Mouse (Mus musculus): ENCODE data around the gene Zfp36. TPM values are rescaled to one million over a fixed set of nuclear protein-coding genes. Genes with fewer than 3 reads are reported as not detected.
A peak's percentile ranks its signal among the peaks of the same experiment; 100 is the strongest.
"Not testable (repeated sequence)": the region's sequence is repeated elsewhere in the genome, so short reads cannot be mapped to it uniquely, and the experiment has no call there.

Zfp36 gene
- 10 to 100 TPM; 12.2 to 40.6 (median 16.5) TPM for total RNA-seq (2022)

DNA sequence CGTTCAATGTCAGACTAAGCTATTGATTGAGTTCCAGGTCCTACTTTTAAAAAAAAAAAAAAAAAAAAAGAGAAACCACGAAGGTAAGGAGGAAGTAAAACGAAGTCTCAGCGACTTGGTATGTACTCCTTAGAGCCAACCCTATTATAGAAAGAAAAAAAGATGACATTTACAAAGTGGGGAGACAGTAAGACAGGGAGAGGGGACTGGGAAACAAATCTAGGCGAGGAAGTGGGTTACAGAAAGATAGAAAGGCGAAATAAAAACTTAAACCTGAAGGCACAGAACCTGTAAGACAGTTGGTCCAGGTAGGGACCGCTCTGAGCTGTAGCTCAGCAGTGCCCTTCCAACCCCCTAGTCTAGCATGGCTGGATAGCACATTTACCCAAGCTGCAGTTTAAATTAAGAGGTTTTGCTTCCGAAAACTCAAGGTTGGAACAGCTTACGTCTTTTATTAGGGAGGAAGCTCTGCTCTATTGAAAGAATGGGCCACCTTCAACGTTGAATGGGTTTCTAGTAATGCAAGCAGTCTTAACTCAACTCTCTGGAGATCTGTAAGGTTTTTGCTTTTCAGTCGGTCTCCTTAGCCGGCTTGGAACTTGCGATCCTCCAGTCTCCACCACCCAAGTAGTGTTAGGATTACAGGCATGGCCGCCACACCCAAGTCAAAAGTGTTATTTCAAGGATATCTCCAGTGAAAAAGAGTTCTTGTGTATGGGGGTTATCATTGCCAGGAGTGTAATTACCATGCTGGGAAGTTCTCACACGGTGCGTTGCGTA, at the start of gene Zfp36:
Gene Zfp36 (minus strand): TSS at position 17 of the 780 bp plus-strand sequence.
- no peak for DNase-seq (ENCODE audit: low spot score)

DNA sequence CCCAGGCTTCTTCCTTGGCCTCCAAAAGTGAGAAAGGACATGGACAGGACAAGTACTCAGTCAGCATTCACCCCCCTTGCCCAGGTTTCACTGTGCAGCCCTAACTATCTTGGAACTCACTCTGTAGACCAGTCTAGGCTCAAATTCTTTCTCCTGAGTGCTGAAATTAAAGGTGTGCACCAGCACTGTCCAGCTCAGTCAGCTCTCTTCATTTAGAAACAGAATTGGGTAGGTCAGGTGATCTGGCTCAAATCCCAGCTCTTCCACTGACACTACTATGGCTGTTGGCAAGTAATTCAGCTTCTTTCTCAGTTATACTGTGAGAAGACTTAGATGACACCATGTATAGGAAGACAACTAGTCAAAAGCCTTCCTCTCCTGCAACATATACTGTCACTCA, 47.7 kb upstream of the Zfp36 start:
- no peak for DNase-seq (ENCODE audit: low spot score)

DNA sequence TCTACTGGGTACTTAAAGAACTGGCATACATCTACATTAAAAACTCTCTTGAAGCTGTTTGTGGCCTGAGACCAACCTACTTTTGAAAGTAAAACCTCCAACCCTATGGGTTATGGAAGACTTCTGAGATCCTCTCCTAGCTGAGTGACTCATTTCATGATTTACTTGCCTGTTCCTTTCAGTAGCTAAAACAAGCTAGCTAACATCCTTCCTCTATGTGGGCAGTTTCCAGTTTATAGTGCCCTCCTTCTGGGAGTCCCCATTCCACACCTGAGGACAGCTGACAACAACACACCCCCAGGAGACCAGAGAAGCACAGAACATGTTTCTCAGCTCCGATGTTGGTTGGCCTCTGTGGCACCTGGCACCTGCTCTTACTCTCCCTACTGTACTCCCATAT, 43.0 kb upstream of the Zfp36 start:
- DNase-seq (ENCODE audit: low spot score), result no peak

DNA sequence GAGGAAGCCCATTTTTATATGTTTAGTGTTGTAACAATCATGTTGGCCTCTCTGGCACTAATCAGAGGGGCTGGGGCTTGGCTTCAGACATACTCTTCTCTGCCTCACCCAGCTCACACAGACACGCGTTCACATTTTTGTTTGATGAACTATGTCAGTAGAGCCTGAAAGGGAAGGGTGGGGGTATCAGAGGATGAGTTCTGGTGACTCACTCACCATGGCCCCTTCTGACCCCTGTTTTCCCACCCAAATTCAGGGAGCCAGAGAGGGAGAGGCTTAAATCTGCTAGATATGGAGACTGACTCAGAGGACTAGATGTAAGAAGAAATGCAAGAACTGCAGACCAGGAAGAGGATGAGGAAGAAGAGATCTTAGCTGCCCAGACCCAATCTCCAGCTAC, 39.4 kb upstream of the Zfp36 start:
- DNase-seq (ENCODE audit: low spot score), result no peak

DNA sequence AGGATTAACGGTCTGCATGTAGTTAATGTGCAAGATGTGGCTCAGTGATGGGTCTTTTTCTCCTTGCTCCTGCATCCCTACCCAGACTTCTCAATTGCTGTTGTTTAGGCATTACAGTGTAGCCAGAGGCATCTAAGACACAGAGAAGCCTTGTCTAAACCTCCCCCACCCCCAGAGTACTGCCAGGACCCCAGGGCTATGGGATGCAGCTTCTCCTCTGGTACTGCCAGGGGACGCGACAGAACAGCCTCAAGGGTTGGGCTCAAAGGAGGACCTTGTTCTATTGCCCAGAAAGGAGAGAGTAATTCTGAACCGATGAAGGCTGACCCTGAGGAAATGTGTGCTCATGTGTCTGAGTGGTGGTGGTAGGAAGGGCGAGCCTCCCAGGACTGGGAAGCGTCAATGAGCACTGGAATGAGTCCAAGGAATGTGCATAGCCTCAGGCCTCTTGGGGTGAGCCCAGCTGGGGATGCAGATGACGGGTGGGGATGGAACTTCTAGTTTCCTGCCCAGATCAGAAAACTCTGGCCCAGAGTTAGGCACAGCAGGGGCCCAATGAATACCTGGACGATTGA, 38.1 kb upstream of the Zfp36 start:
- peak; percentile 77 for DNase-seq (ENCODE audit: low spot score)

DNA sequence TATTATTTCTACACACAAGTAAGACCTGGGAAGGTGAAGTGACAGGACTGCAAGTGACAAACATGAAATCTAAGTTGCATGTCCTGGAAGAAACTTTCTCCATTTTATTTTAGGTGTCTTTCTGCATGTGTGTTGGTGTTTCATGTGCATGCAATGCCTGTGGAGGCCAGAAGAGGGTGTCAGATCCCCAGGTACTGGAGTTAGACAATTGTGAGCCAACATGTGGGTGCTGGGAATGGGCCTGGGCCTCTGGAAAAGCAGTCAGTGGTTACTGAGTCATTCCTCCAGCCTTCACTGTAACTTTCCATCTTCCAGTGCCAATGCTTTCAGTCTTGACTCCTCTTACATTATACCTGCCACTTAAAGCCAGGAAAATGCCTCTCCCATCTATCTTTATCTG, 37.3 kb upstream of the Zfp36 start:
- DNase-seq (ENCODE audit: low spot score), result no peak

DNA sequence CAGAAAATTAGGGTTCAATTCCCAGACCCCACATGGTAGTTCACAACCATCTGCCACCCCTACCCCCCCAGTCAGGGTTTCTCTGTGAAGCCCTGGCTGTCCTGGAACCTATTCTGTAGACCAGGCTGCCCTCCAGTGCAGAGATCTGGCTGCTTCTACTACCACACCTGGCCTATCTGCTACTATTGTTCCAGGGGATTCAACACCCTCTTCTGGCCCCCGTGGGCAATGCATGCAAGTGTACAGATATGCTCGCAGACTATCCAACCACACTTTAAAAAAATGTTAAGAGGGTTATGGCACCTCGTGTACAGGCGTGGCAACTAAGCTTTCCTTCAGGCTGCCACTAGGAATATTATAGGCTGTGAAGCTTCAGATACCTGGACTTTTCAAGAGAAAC, 32.8 kb upstream of the Zfp36 start:
- DNase-seq (ENCODE audit: low spot score), result no peak

DNA sequence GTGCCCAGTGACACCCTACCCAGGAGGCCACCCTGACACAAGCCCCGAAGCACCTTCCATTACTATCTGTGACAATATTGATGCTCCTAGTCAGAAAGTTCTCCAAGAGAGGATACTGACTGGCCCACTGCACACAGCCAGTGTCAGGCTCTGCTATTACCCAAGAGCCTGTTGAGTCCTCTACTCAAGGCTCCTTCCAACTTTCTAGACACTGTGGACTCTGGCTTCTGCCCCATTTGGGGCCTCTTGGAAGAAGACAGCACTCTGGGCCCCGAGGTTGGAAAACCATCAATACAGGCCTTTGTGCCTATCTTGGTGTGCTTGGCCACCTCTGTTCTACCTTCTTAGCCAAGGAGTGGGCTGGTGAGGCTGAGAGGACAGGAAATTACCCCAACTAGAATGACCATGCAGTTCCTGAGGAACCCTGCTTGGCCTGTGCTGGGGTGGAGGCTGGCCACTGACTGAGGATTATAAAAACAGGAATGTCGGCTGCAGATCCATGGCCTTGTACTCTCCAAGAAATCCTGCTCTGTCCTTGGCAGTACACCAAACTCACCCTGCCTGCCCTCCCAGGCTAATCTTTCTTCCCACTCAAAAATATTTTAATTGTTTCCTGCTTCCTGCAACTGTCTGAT, 30.9 kb upstream of the Zfp36 start:
- peak; percentile 84 for DNase-seq (ENCODE audit: low spot score)

DNA sequence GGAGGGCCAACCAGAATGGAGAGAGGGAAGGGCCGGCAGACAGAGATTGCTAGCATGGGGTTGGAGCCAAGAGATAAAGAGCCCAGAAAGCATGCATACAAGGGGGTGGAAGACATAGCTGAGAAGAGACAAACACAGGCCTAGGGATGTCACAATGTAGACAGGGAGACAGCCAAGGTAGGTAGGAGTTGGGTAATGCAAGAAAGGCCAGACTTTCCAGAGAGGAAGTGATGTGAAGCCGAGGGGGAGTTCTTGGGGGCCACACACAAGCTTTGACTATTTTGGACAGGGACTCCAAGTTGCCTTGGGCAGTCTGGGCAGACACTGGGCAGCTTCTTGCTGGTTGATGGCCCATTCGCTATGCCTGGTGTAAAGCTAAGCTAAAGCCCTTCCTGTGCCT, 21.9 kb upstream of the Zfp36 start:
- DNase-seq (ENCODE audit: low spot score), result no peak

DNA sequence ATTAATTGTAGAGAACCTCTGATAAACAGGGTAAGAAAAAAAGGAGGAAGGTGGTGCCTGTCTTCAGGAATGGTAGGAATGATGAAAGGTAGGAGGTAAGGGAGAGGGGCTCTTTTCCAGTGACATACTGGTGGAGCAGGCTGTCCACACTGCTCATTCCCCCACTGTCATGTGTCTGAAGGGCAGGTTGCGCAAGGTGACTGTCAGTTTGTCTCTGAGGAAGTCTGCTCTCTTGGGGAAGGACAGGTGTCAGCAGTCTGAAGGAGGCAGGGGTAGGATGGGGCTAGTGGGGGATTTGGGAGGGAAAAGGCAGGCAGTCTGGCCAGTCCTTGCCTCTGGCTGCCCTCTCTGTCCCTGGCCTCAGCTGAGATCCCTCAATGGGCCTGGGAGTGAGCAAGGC, 21.0 kb upstream of the Zfp36 start:
- DNase-seq (ENCODE audit: low spot score), result no peak

DNA sequence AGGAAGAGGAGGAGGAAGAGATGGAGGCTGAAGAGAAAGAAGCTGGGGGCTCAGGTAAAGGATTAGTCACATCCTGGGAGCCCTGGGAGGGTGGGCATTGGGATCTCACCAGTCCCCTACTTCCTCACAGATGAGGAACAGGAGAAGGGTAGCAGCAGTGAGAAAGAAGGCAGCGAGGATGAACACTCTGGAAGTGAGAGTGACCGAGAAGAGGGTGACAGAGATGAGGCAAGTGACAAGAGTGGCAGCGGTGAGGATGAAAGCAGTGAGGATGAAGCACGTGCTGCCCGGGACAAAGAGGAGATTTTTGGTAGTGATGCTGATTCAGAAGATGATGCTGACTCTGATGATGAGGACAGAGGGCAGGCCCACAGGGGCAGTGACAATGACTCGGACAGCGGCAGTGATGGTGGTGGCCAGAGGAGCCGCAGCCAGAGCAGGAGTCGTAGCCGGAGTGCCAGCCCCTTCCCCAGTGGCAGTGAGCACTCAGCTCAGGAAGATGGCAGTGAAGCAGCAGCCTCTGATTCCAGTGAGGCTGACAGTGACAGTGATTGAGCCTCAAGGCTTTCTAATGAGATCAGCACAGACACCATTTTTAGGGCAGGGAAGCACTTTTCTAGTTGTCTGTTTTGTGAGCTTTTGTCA, 18.8 kb upstream of the Zfp36 start:
- no peak for DNase-seq (ENCODE audit: low spot score)

DNA sequence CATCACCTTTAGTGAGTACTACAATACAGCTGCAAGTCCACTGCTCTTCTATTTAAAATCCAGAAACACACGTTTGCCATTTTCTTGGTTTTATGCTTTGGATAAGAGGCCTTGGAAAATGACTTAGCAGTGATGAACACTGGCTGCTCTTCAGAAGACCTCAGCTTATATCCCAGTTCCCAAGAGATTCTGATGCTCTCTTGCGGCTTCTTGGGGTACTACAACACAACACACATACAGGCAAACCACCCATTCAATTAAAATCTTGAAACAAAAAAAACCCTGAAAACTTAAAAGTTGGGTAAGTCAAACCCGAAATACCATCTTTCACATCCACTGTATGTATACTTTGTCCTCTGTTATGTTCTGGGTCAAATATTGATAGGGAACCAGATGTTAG, 17.9 kb upstream of the Zfp36 start:
- DNase-seq (ENCODE audit: low spot score), result no peak

DNA sequence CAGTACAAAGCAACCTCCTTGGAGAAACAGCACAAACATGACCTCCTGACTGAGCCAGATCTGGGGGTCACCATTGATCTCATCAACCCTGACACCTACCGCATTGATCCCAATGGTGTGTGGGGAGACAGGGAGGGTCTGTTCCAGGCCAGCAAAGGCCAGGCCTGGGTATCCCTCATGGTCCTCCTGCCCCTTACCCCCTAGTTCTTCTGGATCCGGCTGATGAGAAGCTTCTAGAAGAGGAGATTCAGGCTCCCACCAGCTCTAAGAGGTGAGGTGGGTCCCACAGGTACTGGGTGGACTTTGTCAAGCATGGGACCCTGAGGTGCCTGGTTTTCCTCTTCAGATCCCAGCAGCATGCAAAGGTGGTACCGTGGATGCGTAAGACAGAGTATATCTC, 15.4 kb upstream of the Zfp36 start:
- no peak for DNase-seq (ENCODE audit: low spot score)

DNA sequence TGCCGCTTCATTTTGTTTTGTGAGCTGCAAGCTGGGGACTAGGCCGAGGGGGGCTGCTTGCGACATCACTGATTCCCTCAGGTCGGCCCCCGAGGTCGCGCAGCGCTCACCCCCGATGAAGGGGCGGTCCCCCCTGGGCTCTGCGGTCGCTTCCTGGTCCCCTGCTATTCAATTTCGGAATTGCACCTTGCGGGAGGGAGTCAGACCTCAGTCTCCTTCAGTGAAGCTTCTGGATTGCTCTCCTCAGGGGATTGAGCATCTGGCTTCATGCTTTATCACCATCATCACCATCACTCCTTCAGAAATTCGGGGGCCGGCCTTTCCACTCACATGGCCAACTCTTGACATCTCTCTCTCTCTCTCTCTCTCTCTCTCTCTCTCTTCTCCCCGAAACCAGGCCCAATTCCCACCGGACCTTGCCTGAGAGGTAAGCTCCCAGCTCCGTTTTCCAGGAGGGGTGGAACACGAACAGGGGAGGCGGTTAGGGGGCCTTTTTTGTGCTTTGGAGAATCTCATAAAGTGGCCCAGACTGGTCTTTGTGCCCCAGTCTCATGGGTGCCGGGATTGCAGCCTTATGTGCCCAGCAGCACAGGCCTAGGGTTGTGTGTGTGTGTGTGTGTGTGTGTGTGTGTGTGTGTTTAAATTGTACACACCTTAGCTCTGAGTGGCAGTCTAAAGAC, 13.4 kb upstream of the Zfp36 start:
- DNase-seq (ENCODE audit: low spot score), result no peak

DNA sequence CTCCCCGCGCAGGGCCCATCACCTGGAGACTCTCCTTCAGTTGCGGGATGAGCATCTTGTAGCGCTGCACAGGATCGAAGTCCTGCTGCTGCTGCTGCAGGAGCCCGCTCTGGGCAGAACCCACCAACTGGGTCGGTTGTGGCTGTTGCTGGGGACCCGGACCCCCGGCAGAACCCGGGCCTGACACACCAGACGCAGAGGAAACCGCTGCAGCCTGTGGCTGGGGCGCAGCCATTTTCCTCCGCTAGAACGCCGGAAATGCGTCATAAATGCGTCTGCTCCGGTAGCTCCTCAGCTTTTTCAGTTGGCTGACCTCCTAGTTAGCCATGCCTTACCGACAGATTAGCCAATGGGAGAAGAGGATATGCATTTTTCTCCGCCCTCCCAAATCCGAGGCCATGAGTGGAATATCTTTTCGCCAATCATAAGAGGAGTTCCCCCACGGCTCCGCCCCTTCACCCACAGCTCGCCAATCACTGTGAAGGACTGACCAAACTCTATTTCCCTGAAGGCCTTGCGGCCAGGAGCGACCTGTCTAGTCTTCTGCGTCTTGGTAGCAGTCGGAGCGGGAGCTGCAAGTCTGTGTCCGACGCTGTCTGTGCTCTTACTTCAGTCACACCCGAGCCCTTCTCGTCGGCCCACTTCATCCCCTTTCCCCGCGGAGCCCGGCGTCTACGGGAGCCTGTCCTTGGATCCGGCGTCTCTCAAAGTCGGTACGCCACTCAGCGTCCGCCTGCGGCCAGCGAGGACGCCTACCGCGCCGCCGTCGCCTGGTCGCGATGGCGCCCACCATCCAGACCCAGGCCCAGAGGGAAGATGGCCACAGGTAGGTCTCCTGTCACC, 12.6 kb upstream of the Zfp36 start, which contains the start of the genes Med29 and Paf1:
Gene Med29 (minus strand): TSS at position 280 of the 843 bp plus-strand sequence.
Gene Paf1 (plus strand): TSS at position 523 of the 843 bp plus-strand sequence.
- DNase-seq (ENCODE audit: low spot score), result peak; percentile 99

DNA sequence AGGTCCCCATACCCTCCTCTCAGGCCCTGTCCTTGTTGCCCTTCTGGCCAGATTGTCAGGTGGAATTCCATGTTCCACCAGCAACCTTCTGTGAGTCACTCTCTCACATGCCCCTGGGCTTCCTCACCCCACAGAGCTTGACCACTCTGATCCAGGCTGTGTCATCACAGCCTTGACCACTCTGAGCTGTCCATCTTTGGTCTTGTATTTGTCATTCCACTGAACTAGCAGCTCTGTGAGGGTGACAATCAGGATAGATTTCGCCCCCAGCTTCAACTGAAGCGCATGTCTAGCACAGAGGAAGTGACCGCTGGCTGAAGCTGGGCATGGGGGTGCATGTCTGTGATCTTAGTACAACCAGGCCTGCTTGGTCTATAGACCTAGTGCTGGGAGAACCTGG, 10.3 kb upstream of the Zfp36 start:
- no peak for DNase-seq (ENCODE audit: low spot score)

DNA sequence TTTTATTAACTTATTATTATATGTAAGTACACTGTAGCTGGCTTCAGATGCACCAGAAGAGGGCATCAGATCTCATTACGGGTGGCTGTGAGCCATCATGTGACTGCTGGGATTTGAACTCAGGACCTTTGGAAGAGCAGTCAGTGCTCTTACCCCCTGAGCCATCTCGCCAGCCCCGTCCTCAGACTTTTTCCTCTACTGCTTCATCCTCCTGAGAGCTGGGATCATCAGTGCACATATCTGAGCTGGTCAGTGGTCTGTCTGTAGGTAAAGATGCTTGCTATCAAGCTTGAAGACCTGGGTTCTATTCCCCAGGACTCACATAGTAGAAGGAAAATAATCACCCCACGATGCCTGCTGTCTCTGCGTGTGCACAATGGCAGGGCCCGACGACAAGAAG, 7.3 kb upstream of the Zfp36 start:
- not testable (repeated sequence) for DNase-seq (ENCODE audit: low spot score)

DNA sequence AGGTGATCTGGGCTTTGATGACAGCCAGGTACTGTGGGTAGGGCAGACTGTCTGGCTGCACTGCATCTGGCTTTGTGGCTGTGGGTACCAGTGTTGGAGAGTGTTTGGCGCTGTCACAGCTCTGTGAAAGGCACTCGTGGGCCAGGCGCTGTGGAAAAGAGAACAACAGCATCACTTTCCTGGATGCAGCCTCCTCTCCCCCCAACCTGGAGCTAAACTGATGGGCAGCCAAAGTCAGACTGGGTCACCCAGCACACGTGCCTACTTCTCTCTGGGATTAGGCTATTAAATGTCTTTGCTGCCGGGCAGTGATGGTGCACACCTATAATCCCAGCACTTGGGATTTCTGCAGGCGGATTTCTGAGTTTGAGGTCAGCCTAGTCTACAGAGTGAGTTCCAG, 6.8 kb upstream of the Zfp36 start:
- DNase-seq (ENCODE audit: low spot score), result not testable (repeated sequence)

DNA sequence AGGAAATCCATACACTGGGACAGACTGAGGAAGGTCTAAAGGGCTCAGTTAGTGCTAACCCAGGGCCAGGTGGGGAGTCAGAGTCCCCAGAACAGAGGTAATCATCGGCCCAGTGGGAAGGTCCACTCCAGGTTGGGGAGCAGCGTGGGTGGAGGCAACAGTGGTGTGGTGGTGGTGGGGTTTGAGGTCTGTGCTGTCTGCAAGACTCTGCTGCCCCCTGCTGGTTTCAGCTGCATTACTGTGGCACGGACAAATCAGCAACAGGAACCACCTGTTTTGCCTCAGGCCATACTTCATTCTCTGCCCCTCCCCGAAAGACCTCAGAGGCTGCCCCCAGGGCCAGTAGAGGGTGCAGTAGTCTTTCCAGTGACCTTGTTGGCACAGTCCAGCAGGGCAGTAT, 6.4 kb upstream of the Zfp36 start:
- peak; percentile 84 for DNase-seq (ENCODE audit: low spot score)

DNA sequence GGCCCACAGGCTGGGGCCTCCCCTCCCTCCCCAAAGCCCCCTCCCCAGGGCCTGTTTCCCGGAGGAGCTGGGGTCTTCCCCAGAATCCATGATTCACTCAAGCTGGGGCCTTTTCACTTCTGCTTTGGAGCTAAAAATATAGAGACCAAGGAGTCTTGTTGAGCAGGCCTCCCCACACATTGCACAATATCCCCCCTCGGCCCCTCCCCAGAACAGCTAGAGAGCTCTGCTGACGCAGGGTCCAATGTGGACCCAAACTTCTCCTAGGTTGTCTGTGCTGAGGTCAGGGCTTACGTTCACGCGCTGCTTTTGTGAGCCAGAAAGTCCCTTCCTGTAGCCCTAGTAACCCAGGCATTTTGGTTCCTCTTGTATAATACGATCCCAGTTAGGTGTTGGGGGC, 6.0 kb upstream of the Zfp36 start:
- peak; percentile 58 for DNase-seq (ENCODE audit: low spot score)

DNA sequence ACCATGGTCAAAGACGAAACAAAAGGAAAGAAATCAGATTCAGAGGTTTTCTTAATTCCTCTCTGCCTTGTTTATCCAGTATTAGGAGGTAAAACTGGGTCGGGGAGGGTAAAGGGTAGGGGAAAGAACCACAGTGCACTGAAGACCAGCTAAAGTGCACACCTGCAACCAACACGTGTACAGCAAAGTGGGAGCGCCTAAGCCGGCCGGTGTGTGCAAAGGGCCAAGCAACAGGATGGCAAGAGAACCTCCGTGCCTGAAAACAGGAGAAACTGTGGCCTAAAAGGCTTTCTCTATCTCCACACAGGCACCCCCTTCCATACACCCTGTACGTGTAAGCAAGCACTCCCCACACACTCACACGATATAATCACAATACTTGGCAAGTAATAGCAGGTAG, 5.1 kb upstream of the Zfp36 start:
- DNase-seq (ENCODE audit: low spot score), result no peak
